Mouse (Mus musculus) myocyte (in vitro differentiated cells): ENCODE data around the gene Zbtb39. TPM values are rescaled to one million over a fixed set of nuclear protein-coding genes. Genes with fewer than 3 reads are reported as not detected.
A peak's percentile ranks its signal among the peaks of the same experiment; 100 is the strongest.

ENCODE experiments used
- H3K27me3 ChIP-seq: one replicate; pipeline ENCODE4 v1.6.1; 2011; ENCODE audit not compliant: control insufficient read depth, insufficient read depth, insufficient read length
- H3K36me3 ChIP-seq: one replicate; pipeline ENCODE4 v1.6.1; 2011; ENCODE audit not compliant: control insufficient read depth, insufficient read depth
- H3K4me2 ChIP-seq: one replicate; pipeline ENCODE4 v1.6.1; 2011; ENCODE audit warnings: low read depth, control low read depth
- H3K4me3 ChIP-seq: one replicate; pipeline ENCODE4 v1.5.1; 2011; ENCODE audit warnings: mild to moderate bottlenecking, control low read depth, moderate library complexity
- H3K79me2 ChIP-seq: one replicate; pipeline ENCODE4 v1.6.1; 2011; ENCODE audit not compliant: control insufficient read depth, insufficient read depth
- H3ac ChIP-seq: one replicate; pipeline ENCODE4 v1.6.1; 2011; ENCODE audit not compliant: control insufficient read depth, insufficient read length
- CEBPB ChIP-seq: IDR thresholded peaks from 2 replicates; pipeline ENCODE4 v1.6.1; 2011; ENCODE audit warnings: mild to moderate bottlenecking, moderate library complexity; ENCODE audit not compliant: poor library complexity, insufficient read depth, severe bottlenecking
- E2F4 ChIP-seq: IDR thresholded peaks from one replicate; pipeline ENCODE4 v1.6.1; 2011; ENCODE audit warnings: mild to moderate bottlenecking, control low read depth, moderate library complexity; ENCODE audit not compliant: insufficient read depth
- MAX ChIP-seq: IDR thresholded peaks from one replicate; pipeline ENCODE4 v1.6.1; 2011; ENCODE audit warnings: low read depth, mild to moderate bottlenecking, control low read depth
- MYOD1 ChIP-seq, 3 experiments: IDR thresholded peaks; one replicate each; pipeline ENCODE4 v1.6.1; 2011; ENCODE audit warnings: control low read depth in 2 of 3, low read depth in 2 of 3, mild to moderate bottlenecking in 2 of 3, moderate library complexity in 1 of 3; ENCODE audit not compliant: insufficient read length in 2 of 3, control insufficient read depth in 1 of 3
- MYOG ChIP-seq, 3 experiments: IDR thresholded peaks; one replicate each; pipeline ENCODE4 v1.6.1; 2011; ENCODE audit warnings: control low read depth in 2 of 3, low read depth in 2 of 3, mild to moderate bottlenecking in 2 of 3; ENCODE audit not compliant: insufficient read length in 2 of 3, control insufficient read depth in 1 of 3, insufficient read depth in 1 of 3
- POLR2A ChIP-seq: IDR thresholded peaks from one replicate; pipeline ENCODE4 v1.6.1; 2011; ENCODE audit warnings: low read depth, mild to moderate bottlenecking, control low read depth, moderate library complexity; ENCODE audit not compliant: insufficient read length
- POLR2AphosphoS2 ChIP-seq: IDR thresholded peaks from one replicate; pipeline ENCODE4 v1.6.1; 2011; ENCODE audit warnings: low read depth, control low read depth; ENCODE audit not compliant: insufficient read length
- REST ChIP-seq: IDR thresholded peaks from one replicate; pipeline ENCODE4 v1.6.1; 2011; ENCODE audit warnings: mild to moderate bottlenecking, control low read depth, moderate library complexity; ENCODE audit not compliant: insufficient read depth, insufficient read length
- SRF ChIP-seq: IDR thresholded peaks from one replicate; pipeline ENCODE4 v1.6.1; 2011; ENCODE audit warnings: low read depth; ENCODE audit not compliant: control insufficient read depth, insufficient read length
- TCF12 ChIP-seq: IDR thresholded peaks from one replicate; pipeline ENCODE4 v1.6.1; 2011; ENCODE audit warnings: mild to moderate bottlenecking, control low read depth; ENCODE audit not compliant: poor library complexity, insufficient read depth, severe bottlenecking
- TCF3 ChIP-seq: IDR thresholded peaks from one replicate; pipeline ENCODE4 v1.6.1; 2011; ENCODE audit warnings: low read depth, control low read depth; ENCODE audit not compliant: insufficient read length
- USF1 ChIP-seq: IDR thresholded peaks from one replicate; pipeline ENCODE4 v1.6.1; 2011; ENCODE audit warnings: low read depth, mild to moderate bottlenecking, control low read depth, moderate library complexity
- polyA plus RNA-seq: library from polyadenylated mRNA; unstranded; fragments of >200 nt; fragmentation: generic; extraction: Trizol; gene quantifications from one replicate; pipeline ENCODE4 v1.2.1, GENCODE M21; 2012; ENCODE audit warnings: missing spikeins

Gene Zbtb39
- polyA plus RNA-seq, result 3.2 TPM

DNA sequence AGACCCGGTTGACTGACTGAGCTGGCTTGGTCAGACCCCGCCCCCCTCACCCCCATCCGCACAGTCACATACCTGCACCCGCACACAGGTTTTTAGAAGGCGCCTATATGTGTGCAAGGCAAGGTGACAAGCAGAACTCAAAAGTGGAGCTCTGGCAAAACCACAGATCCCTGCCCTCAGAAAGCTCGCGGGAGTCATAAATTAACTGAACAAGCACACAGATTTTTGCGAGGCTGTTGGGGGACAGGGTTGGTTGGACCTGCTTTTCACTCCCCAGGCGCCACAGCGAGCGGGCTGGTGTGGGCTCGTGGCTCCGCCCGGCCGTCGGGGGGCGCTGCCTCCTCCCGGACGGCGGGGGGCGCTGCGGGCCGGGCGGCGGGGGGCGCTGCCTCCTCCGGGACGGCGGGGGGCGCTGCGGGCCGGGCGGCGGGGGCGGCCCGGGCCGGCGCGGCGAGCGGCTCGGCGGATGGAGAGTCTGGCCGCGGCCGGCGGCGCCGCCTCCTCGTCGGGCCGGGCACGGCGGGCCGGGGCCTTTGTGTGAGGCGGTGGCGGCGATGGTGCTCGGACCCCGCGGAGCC is at the start of gene Zbtb39:
Gene Zbtb39, plus strand, starts transcription at position 456 of the 578 bp plus-strand sequence.
- Histone ChIP-seq H3K79me2 (peaks cover 28% of the 10 kb centered on the region), H3ac (peak within 1 kb of the TSS; percentile 95), H3K4me3 (peak within 1 kb of the TSS; percentile 34), H3K36me3 (no peaks in the 10 kb centered on the region), H3K27me3 (peaks cover 6% of the 10 kb centered on the region), H3K4me2 (peak within 1 kb of the TSS; percentile 75)
- TF ChIP-seq POLR2AphosphoS2 (peak; percentile 18), E2F4 (no peak), SRF (no peak), POLR2A (peak; percentile 81), REST (no peak), USF1 (no peak), MYOD1 (IDR thresholded peaks at IDR 0.05; ENCODE audit: control insufficient read depth in 1 of 3, insufficient read length in 2 of 3, low read depth in 2 of 3) (no peak), TCF12 (no peak)

DNA sequence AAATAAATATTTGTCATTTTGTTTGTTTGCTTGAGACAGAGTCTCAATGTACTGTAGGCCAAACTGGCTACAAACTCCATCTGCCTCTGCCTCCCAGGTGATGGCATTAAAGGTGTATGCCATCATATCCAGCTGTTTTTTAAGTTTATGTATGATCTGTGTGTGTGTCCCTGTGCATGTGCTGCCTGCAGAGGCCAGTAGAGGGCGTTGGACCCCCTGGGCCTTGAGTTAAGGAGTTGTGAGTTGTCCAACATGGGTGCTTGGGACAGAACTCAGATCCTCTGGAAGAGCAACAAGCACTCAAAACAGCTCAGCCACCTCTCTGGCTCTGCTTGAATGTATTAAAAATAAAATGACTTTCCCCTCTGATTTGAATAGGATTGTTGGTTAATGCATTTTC is 48.3 kb upstream of the Zbtb39 start:
- H3K4me3 ChIP-seq, result no peak overlapping the region
- no peaks in the 10 kb centered on the region for H3K27me3 ChIP-seq
- peaks cover 4% of the 10 kb centered on the region for H3K36me3 ChIP-seq

DNA sequence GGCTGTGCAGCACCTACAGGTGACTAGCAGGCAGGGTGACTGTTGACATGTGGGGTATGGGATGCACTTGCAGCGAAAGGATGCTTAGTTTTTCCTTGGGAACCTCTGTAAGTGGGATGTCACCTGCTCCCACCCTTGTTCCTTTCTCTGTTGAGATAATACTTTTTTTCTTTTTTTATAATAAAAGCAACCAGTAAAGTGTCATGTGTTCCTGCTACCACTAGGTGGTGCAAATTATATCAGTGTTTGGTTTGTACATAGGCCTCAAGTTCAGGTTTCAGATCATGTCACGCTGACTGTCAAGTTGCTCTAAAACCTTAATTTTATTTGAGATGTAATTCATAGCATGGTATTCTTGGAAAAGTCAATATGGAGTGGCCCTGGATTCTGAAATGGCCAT is 44.7 kb upstream of the Zbtb39 start:
- Histone ChIP-seq H3K27me3 (no peaks in the 10 kb centered on the region), H3K79me2 (no peaks in the 10 kb centered on the region), H3K4me3 (no peak overlapping the region), H3K4me2 (no peak overlapping the region), H3ac (no peak overlapping the region), H3K36me3 (peaks cover 4% of the 10 kb centered on the region)
- TF ChIP-seq USF1 (peak; percentile 15), REST (no peak), POLR2AphosphoS2 (no peak)

More for the DNA sequence above, 48.3 kb upstream of the Zbtb39 start:
- H3ac ChIP-seq, result no peak overlapping the region
- TF ChIP-seq CEBPB (no peak), REST (no peak), POLR2AphosphoS2 (no peak), MYOG (IDR thresholded peaks at IDR 0.05; ENCODE audit: control insufficient read depth in 1 of 3, insufficient read depth in 1 of 3, insufficient read length in 2 of 3, low read depth in 2 of 3) (no peak), SRF (no peak), MAX (no peak), USF1 (no peak), E2F4 (no peak), TCF12 (no peak), POLR2A (no peak), MYOD1 (IDR thresholded peaks at IDR 0.05; ENCODE audit: control insufficient read depth in 1 of 3, insufficient read length in 2 of 3, low read depth in 2 of 3) (no peak), TCF3 (no peak)
- no peak overlapping the region for H3K4me2 ChIP-seq
- no peaks in the 10 kb centered on the region for H3K79me2 ChIP-seq

DNA sequence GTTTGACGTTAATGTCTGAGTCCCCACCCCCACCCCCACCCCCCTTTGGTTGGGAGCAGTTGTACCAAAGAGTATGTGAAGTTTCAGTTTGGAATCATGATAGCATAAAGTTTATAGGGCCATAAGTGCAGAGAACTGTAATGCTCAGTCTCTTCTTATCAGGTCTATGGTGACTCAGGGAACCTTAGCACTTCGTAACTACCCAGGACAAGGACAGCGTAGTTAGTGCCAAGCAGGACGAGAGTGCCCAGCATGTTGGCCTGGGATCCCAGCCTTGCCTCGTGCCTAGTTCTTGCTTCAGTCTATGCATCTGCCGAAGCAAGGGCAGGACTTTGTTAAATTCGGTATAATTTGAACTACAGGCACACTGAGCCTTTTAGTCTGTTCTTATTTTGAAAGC is 43.6 kb upstream of the Zbtb39 start:
- Histone ChIP-seq H3ac (no peak overlapping the region), H3K4me2 (no peak overlapping the region), H3K36me3 (peaks cover 4% of the 10 kb centered on the region)

DNA sequence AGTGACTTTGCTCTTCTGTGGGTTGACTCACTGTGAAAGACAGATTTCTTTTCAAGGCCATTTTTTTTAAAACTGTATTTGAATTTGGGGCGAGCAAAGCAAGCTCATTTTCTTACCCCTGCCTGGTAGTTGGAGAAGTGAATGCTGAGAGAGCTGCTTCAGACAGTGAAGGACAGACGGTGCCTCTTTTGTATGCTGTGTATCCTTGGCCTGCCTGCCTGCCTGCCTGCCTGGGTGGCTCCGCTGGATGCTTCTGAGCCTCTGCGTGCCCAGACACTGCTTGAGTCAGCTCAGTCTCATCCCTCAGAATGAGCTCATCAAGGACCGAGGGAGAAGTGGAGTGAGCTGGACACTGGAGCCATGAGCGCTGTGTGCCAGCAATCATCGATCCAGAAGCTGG is 40.4 kb upstream of the Zbtb39 start:
- Histone ChIP-seq H3K4me3 (no peak overlapping the region), H3K79me2 (no peaks in the 10 kb centered on the region), H3K4me2 (no peak overlapping the region), H3K27me3 (no peaks in the 10 kb centered on the region), H3ac (no peak overlapping the region), H3K36me3 (peaks cover 4% of the 10 kb centered on the region)
- no peak for TF ChIP-seq E2F4
- TF ChIP-seq CEBPB, result no peak

More for the DNA sequence above, 43.6 kb upstream of the Zbtb39 start:
- Histone ChIP-seq H3K79me2 (no peaks in the 10 kb centered on the region), H3K27me3 (no peaks in the 10 kb centered on the region), H3K4me3 (no peak overlapping the region)
- TF ChIP-seq TCF12 (no peak), CEBPB (no peak), MAX (no peak), E2F4 (no peak), SRF (no peak), POLR2A (no peak), MYOG (IDR thresholded peaks at IDR 0.05; ENCODE audit: control insufficient read depth in 1 of 3, insufficient read depth in 1 of 3, insufficient read length in 2 of 3, low read depth in 2 of 3) (no peak)
